Mouse (Mus musculus) erythroid progenitor cell, adult 5-6 weeks (primary cell): ENCODE results near the gene Mrpl19. TPM values are rescaled to one million over a fixed set of nuclear protein-coding genes. Genes with fewer than 3 reads are reported as not detected.

Source experiments
- ATAC-seq: replicated peaks from 2 replicates; pipeline ENCODE4 v1.8.0; 2016; ENCODE audit warnings: moderate number of reproducible peaks, mild to moderate bottlenecking, moderate TSS enrichment, inconsistent platforms; ENCODE audit not compliant: poor library complexity, low FRiP score, severe bottlenecking
- total RNA-seq, 2 experiments: library from RNA; stranded (forward) in 1 of 2; stranded (reverse) in 1 of 2; fragments of 150-400 nt in 1 of 2; fragments of 186-747, 209-891 nt in 1 of 2; gene quantifications; 2 replicates each; pipeline versions ENCODE4 v1.2.3 to v1.2.4; 2015 to 2017; ENCODE audit warnings: low replicate concordance in 2 of 2

Mrpl19 gene
- total RNA-seq, 2 experiments from 2014 or later, result 0.30 to 3.8 TPM

DNA sequence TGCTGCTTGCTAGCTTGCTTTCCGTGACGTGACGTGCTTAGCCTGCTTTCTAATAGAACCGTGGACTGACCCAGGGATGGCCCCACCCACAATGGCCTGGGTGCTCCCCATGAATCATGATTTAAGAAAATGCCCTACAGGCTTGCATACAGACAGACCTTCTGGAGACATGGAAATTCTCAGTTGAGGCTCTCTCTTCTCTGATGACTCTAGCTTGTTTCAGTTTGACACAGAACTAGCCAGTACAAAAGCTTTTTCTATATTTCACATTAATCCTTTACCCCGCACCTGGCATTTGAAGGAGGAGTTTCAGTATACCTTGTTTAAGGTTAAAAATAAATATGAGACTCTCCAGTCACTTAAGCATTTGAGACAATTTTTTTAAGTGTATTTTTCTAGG lies 24.0 kb downstream of the Mrpl19 start:
- ATAC-seq, result no peak

DNA sequence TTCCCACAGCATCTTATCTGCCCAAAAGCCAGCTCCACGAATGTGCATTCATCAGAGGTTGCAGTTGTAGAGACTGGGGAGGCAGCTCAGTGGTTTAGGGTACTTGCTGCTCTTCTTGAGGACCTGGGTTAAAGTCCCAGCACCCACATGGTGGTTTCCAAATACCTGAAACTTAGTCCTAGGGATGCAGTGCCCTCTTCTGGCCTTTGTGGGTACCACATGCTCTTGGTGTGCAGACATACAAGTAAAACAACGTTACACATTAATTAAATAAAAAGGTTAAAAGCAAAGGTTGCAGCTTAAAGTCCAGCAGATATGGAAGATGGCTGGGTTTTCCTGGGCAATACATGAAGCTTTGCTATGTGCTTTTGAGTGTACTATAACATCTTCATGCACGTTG lies 32.5 kb downstream of the Mrpl19 start:
- no peak for ATAC-seq

DNA sequence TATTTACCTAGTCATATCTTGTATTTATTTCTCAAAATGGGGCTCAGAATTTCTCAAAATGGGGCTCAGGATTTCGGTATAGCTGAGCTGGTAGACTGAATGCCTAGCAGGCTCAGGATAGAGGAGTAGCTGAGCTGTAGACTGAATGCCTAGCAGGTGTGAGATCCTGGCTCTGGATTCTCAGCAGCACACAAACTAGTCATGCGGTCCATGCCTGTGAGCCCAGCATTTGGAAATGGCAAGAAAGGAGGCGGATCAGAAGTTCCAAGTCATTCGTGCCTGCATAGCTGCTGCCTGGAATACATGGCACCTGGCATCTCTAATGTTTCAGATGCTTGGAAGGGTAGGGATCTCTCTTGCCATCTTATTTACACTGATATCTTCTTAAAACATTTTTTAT lies 36.4 kb downstream of the Mrpl19 start:
- no peak for ATAC-seq

- peak; percentile 37; the same call in 1 of the 2 replicates for ATAC-seq
Measured at GRCm38 (mm10) chr6:81924304-81924703, 41.5 kb downstream of the Mrpl19 start.

- ATAC-seq, result peak; percentile 91
Measured at GRCm38 (mm10) chr6:81923523-81924142, 42.1 kb downstream of the Mrpl19 start, which contains the start of gene Gcfc2. TSS of gene Gcfc2 (plus strand) at chr6:81923669.

DNA sequence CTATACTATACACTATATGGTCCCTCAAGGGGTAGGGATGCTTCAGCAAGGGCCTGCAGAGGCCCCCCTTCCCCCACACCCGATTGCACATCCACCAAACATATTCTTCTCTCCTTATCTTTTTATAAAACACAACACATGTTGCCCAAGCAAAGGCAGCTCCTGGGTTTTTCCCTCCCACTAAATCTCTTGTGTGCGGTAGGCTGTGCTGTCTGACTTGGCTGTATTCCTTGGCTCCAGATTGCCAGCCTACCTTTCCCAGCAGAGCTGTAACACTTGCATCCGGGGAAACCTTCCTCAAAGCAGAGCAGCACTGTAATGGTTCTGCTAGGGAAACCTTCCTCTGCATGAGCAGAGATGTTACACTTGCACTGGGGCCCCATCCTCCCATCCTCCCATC lies 53.6 kb downstream of the Mrpl19 start:
- no peak for ATAC-seq

DNA sequence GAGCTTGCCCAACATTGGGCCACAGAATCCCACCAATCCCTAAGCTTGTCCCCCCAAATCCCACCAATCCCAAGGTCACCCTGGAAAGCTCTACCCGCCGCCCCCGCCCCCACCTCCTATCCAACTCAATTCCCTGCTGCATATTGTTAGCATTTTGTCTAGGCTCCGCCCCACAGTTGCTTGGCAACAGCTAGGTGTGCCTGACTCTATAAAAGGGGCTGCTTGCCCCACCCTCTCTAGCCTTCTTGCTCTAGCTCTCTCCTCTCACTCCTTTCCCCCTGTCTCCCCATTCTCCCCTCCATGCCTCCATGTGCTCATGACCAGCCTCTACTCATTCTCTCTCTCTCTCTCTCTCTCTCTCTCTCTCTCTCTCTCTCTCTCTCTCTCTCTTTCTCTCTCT lies 54.0 kb downstream of the Mrpl19 start:
- ATAC-seq, result no peak

DNA sequence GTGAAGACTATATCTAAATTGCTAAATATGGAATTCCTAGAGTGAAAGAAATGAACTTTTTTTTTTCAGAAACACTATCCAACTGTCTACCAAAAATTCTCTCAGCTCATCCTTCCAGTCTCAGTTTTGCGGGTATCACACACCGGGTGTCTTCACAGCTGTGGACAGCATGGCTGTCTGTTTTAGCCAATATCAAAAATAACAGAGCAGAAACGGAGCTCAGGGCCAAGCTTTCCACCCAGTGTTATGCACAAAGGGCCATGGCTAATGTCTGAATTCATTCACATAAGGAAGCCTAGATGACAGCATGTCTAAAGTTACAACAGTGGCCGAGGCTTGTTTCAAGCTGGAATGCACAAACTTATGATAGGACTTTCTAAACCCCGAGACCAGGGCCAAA lies 54.5 kb downstream of the Mrpl19 start:
- no peak for ATAC-seq

GRCm38 (mm10) chr6:81910302-81910855 lies 55.4 kb downstream of the Mrpl19 start:
- ATAC-seq, result no peak

Other genes with a start within 250 kb of the Mrpl19 start
- 15.1 and 33.9 TPM in 2 replicates for gene Gcfc2, start 42.3 kb downstream of the Mrpl19 start, total RNA-seq (2015; ENCODE audit: low replicate concordance)
- 14.8 and 34.9 TPM in 2 replicates for gene Gcfc2, start 42.3 kb downstream of the Mrpl19 start, total RNA-seq (2017; ENCODE audit: low replicate concordance)
- 2.9 TPM in 1 of 2 replicates, not detected in the other for gene Eva1a, start 75.1 kb upstream of the Mrpl19 start, total RNA-seq (2015; ENCODE audit: low replicate concordance)
- gene Eva1a, start 75.1 kb upstream of the Mrpl19 start, total RNA-seq (2017; ENCODE audit: low replicate concordance), result 2.2 TPM in 1 of 2 replicates, not detected in the other